In genomic region chr6:101964941-101965340, GRCm38 (mm10) we compare ENCODE assay signal across 23 mouse cellular contexts.
DNase-seq lines count a peak whose midpoint lies in the region; ATAC-seq and TF ChIP-seq lines count a peak whose summit lies in the region.
"Had no signal": no experiment of that assay in that cellular context is flagged by ENCODE, and none has a peak within 500 bp of the region (broad histone marks: within the 10 kb centered on the region; RNA-seq: fewer than 3 reads in every experiment).

No protein-coding gene starts in this region.

- no peak for TF ChIP-seq CTCF in kidney, postnatal 0 days (IDR thresholded peaks at IDR 0.05; ENCODE audit: low read depth)
- TF ChIP-seq CTCF in brain, embryonic 14.5 days (IDR thresholded peaks at IDR 0.05; ENCODE audit: borderline replicate concordance, extremely low read depth, insufficient read depth, insufficient read length) = no peak

- peak; percentile 7 for DNase-seq in kidney, postnatal 0 days (ENCODE audit: low spot score)
- DNase-seq in kidney, adult 18-20 months = no peak
- DNase-seq in Muller cell, postnatal 12 days (ENCODE audit: inconsistent ontology term) = peak; percentile 94
- peak; percentile 26 for DNase-seq in brain, embryonic 14.5 days (ENCODE audit: low read depth)
- no peak for DNase-seq in urinary bladder, postnatal 4 days (ENCODE audit: low spot score in 2 of 2)
- DNase-seq: adrenal gland, adult 8-10 months; adrenal gland, postnatal 14 days; adrenal gland, postnatal 36 days; cerebellum, adult 11 months; cerebellum, adult 18-20 months; cerebellum, adult 8-10 months; cerebellum, adult 9-11 months; cerebellum, postnatal 14 days; cerebellum, postnatal 36 days; embryo, embryonic 11 days had no signal

- no peak for ATAC-seq in kidney, postnatal 0 days (replicated peaks; ENCODE audit: low FRiP score, low read depth)
- ATAC-seq: activated CD4-positive, CD25-positive, alpha-beta regulatory T cell, adult 4 months; forebrain, embryonic 15.5 days; Patski had no signal

- no peak overlapping the region for H3K9ac ChIP-seq in kidney, postnatal 0 days (ENCODE audit: low read depth, low read length)
- H3K9ac ChIP-seq: embryonic facial prominence, embryonic 13.5 days; embryonic facial prominence, embryonic 15.5 days; forebrain, embryonic 12.5 days; forebrain, embryonic 15.5 days had no signal

- no peaks in the 10 kb centered on the region for H3K36me3 ChIP-seq in kidney, postnatal 0 days (ENCODE audit: insufficient read depth, low read length)
- H3K36me3 ChIP-seq: embryonic facial prominence, embryonic 13.5 days; embryonic facial prominence, embryonic 15.5 days; forebrain, embryonic 10.5 days; forebrain, embryonic 12.5 days; forebrain, embryonic 15.5 days had no signal

- TF ChIP-seq POLR2A in brain, embryonic 14.5 days (IDR thresholded peaks at IDR 0.05; ENCODE audit: borderline replicate concordance, extremely low read depth, insufficient read depth, insufficient read length, poor library complexity, severe bottlenecking) = no peak

- no peaks in the 10 kb centered on the region for H3K9me3 ChIP-seq in kidney, postnatal 0 days (replicated peaks; ENCODE audit: low read length)
- H3K9me3 ChIP-seq: embryonic facial prominence, embryonic 13.5 days; embryonic facial prominence, embryonic 15.5 days; forebrain, embryonic 10.5 days; forebrain, embryonic 12.5 days; forebrain, embryonic 15.5 days had no signal

- 64% methylated on average over 2 of the region's 2 CpGs for WGBS in kidney, postnatal 0 days

- no peak overlapping the region for H3K27ac ChIP-seq in kidney, postnatal 0 days
- H3K27ac ChIP-seq: embryonic facial prominence, embryonic 13.5 days; embryonic facial prominence, embryonic 15.5 days; forebrain, embryonic 10.5 days; forebrain, embryonic 12.5 days; forebrain, embryonic 15.5 days had no signal

- no peaks in the 10 kb centered on the region for H3K27me3 ChIP-seq in kidney, postnatal 0 days (ENCODE audit: insufficient read depth, low read length)
- H3K27me3 ChIP-seq: embryonic facial prominence, embryonic 13.5 days; embryonic facial prominence, embryonic 15.5 days; forebrain, embryonic 12.5 days; forebrain, embryonic 15.5 days; Patski had no signal

- H3K4me2 ChIP-seq in kidney, postnatal 0 days (ENCODE audit: low read length) = no peak overlapping the region
- H3K4me2 ChIP-seq: embryonic facial prominence, embryonic 13.5 days; embryonic facial prominence, embryonic 15.5 days; forebrain, embryonic 12.5 days; forebrain, embryonic 15.5 days had no signal

- no peaks in the 10 kb centered on the region for H3K4me1 ChIP-seq in kidney, postnatal 0 days (replicated peaks; ENCODE audit: insufficient read depth, low read length)
- H3K4me1 ChIP-seq: embryonic facial prominence, embryonic 13.5 days; embryonic facial prominence, embryonic 15.5 days; forebrain, embryonic 10.5 days; forebrain, embryonic 12.5 days; forebrain, embryonic 15.5 days had no signal

- H3K4me3 ChIP-seq in kidney, postnatal 0 days (replicated peaks; ENCODE audit: low read depth, low read length) = no peak overlapping the region
- H3K4me3 ChIP-seq: embryonic facial prominence, embryonic 13.5 days; embryonic facial prominence, embryonic 15.5 days; erythroblast, embryonic 14.5 days; forebrain, embryonic 10.5 days; forebrain, embryonic 12.5 days; forebrain, embryonic 15.5 days had no signal

Comparison
In these comparisons a context has a peak if more than half of its experiments do, and no peak if none do; other contexts are left out.
1. DNase-seq: peak in kidney, postnatal 0 days (single experiment), Muller cell, postnatal 12 days (single experiment) and brain, embryonic 14.5 days (single experiment); none in kidney, adult 18-20 months (single experiment) and urinary bladder, postnatal 4 days (0 of 2).